Mouse (Mus musculus) lung, embryonic 16.5 days (tissue): ENCODE results near the gene Adam12. TPM values are rescaled to one million over a fixed set of nuclear protein-coding genes. Genes with fewer than 3 reads are reported as not detected.
A peak's percentile ranks its signal among the peaks of the same experiment; 100 is the strongest.

Source experiments
- ATAC-seq: fragments of 200-750 bp; cut with Nextera tagmentation; 2 replicates; pipeline ENCODE4 v1.8.0; 2017; ENCODE audit warnings: low read depth, mild to moderate bottlenecking, moderate library complexity
- H3K27ac ChIP-seq: fragments of 300-500 bp; sonication (generic); 2 replicates; pipeline ENCODE4 v1.5.1; 2014; ENCODE audit warnings: mild to moderate bottlenecking, control low read depth, low read length
- H3K27me3 ChIP-seq: fragments of 300-500 bp; sonication (generic); 2 replicates; pipeline ENCODE4 v1.6.1; 2014; ENCODE audit warnings: low read depth, low read length, mixed read lengths; ENCODE audit not compliant: control insufficient read depth, insufficient read depth
- H3K36me3 ChIP-seq: fragments of 300-500 bp; sonication (generic); 2 replicates; pipeline ENCODE4 v1.6.1; 2014; ENCODE audit warnings: low read length; ENCODE audit not compliant: control insufficient read depth, insufficient read depth
- H3K4me1 ChIP-seq: fragments of 300-500 bp; sonication (generic); replicated peaks from 2 replicates; pipeline ENCODE4 v1.6.1; 2014; ENCODE audit warnings: low read length, mixed read lengths; ENCODE audit not compliant: control insufficient read depth, insufficient read depth
- H3K4me2 ChIP-seq: fragments of 300-500 bp; sonication (generic); 2 replicates; pipeline ENCODE4 v1.6.1; 2014; ENCODE audit warnings: low read depth, low read length, control low read depth
- H3K4me3 ChIP-seq: fragments of 300-500 bp; sonication (generic); 2 replicates; pipeline ENCODE4 v1.5.1; 2014; ENCODE audit warnings: mild to moderate bottlenecking, low read length, control low read depth
- H3K9ac ChIP-seq: fragments of 300-500 bp; sonication (generic); 2 replicates; pipeline ENCODE4 v1.6.1; 2014; ENCODE audit warnings: low read length, control low read depth
- H3K9me3 ChIP-seq: fragments of 300-500 bp; sonication (generic); 2 replicates; pipeline ENCODE4 v1.6.1; 2016; ENCODE audit warnings: low read length; ENCODE audit not compliant: control insufficient read depth
- whole genome bisulfite sequencing: fragments of 180-500 bp; shearing (Covaris S2); extraction: QIAGEN DNeasy Blood & Tissue Kit; methylation state at CpG from one replicate; pipeline ENCODE4 v1.1.7; 2014; 5-methylcytosine and 5-hydroxymethylcytosine counted together
- polyA plus RNA-seq: library from polyadenylated mRNA; unstranded; fragments of >200 nt; fragmentation: Nextera tagmentation; extraction: Ambion mirVana; gene quantifications from 2 replicates; pipeline ENCODE4 v1.2.1, GENCODE M21; 2015

Adam12 gene
- 15.3 and 15.7 TPM in 2 replicates for polyA plus RNA-seq

GRCm38 (mm10) chr7:134231378-134232346 is at the start of gene Adam12:
Gene Adam12, minus strand, starts transcription at chr7:134232146.
- no peaks in the 10 kb centered on the region for H3K36me3 ChIP-seq
- no peak for ATAC-seq
- H3K9ac ChIP-seq, result no peak within 1 kb of the TSS
- H3K27me3 ChIP-seq, result no peaks in the 10 kb centered on the region
- peaks cover 27% of the 10 kb centered on the region for H3K4me1 ChIP-seq
- WGBS, result 67% methylated on average over 14 of the region's 14 CpGs
- no peak within 1 kb of the TSS for H3K4me3 ChIP-seq
- no peaks in the 10 kb centered on the region for H3K9me3 ChIP-seq
- H3K27ac ChIP-seq, result 0 out of 2 replicates have a peak within 1 kb of the TSS, but pooled peaks have one; percentile 20
- H3K4me2 ChIP-seq, result no peak within 1 kb of the TSS

DNA sequence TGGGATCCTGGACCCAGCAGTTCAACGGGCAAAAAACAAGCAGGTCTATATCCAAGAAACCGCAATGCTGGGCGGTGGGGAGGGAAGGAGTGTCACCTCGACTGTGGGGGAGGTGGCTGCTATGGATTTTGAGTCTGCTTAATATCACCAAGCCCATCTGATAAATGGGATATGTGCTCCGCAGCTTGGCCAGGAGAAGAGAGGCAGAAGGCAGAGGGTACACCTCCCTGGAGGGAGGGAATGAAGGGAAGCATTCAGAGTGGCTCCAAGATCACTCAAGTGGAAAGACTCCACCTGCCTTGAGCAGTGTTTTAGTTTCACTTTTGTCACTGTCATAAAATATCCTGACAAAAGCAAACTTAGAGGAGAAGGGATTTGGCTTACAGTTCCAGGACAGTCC is 41.0 kb upstream of the Adam12 start:
- Histone ChIP-seq H3K36me3 (no peaks in the 10 kb centered on the region), H3K27ac (no peak overlapping the region), H3K4me2 (no peak overlapping the region), H3K9ac (no peak overlapping the region), H3K27me3 (no peaks in the 10 kb centered on the region), H3K4me3 (no peak overlapping the region), H3K9me3 (no peaks in the 10 kb centered on the region), H3K4me1 (no peaks in the 10 kb centered on the region)
- 82% methylated on average over 5 of the region's 5 CpGs for WGBS
- no peak for ATAC-seq

DNA sequence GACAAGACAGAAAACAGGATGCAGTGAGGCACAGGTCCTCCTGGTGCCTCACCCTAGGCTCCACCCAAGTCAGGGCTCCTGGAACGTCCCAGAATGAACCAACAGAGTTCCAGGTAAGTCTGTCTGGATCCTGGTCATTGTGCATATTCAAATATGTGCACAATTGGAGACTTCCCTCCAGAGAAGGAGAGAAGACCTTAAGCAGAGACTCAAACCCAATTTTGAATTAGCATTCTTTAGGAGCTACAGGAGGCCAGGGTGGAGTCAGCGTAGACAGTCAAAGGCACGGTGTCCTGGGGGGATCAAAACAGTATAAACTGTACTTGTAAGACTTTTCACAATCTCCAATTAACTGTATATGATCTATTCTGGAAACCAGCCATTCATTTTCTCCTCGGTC is 40.5 kb upstream of the Adam12 start:
- no peak overlapping the region for H3K27ac ChIP-seq
- ATAC-seq, result no peak
- no peaks in the 10 kb centered on the region for H3K27me3 ChIP-seq
- no peak overlapping the region for H3K4me2 ChIP-seq
- no peaks in the 10 kb centered on the region for H3K9me3 ChIP-seq
- no peaks in the 10 kb centered on the region for H3K36me3 ChIP-seq
- 79% methylated on average over 4 of the region's 4 CpGs for WGBS
- no peaks in the 10 kb centered on the region for H3K4me1 ChIP-seq
- no peak overlapping the region for H3K9ac ChIP-seq
- no peak overlapping the region for H3K4me3 ChIP-seq

DNA sequence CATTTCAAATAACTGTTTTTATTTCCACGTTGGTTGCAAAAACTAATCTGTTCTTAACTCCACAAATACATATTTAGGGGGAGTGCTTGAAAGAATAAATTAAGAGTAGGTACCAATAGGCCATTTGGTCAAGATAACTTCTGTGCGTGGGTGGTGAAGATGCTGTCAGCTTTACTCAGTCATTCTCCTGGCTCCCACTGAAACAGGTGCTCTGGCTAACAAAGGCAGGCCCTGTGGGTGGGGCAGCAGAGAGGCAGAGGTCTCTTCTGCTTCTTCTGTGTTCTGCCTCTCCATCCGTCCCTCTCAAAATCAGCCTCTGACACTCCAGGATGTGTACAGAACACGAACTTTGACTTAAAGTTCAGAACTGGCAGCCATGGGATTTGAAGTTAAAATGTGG is 33.8 kb upstream of the Adam12 start:
- Histone ChIP-seq H3K4me3 (no peak overlapping the region), H3K4me1 (peaks cover 26% of the 10 kb centered on the region), H3K27me3 (no peaks in the 10 kb centered on the region), H3K27ac (no peak overlapping the region), H3K9me3 (no peaks in the 10 kb centered on the region), H3K36me3 (no peaks in the 10 kb centered on the region), H3K4me2 (no peak overlapping the region), H3K9ac (no peak overlapping the region)
- 73% methylated on average over 4 of the region's 4 CpGs for WGBS
- no peak for ATAC-seq

- peak; percentile 91 for ATAC-seq
- Histone ChIP-seq H3K4me1 (peaks cover 32% of the 10 kb centered on the region), H3K4me2 (no peak overlapping the region), H3K9ac (no peak overlapping the region), H3K27ac (peak overlapping the region; percentile 96), H3K4me3 (no peak overlapping the region), H3K9me3 (no peaks in the 10 kb centered on the region), H3K36me3 (no peaks in the 10 kb centered on the region), H3K27me3 (no peaks in the 10 kb centered on the region)
- WGBS, result 30% methylated on average over 4 of the region's 4 CpGs
These were observed 31.4 kb upstream of the Adam12 start for GRCm38 (mm10) chr7:134263146-134263906.

DNA sequence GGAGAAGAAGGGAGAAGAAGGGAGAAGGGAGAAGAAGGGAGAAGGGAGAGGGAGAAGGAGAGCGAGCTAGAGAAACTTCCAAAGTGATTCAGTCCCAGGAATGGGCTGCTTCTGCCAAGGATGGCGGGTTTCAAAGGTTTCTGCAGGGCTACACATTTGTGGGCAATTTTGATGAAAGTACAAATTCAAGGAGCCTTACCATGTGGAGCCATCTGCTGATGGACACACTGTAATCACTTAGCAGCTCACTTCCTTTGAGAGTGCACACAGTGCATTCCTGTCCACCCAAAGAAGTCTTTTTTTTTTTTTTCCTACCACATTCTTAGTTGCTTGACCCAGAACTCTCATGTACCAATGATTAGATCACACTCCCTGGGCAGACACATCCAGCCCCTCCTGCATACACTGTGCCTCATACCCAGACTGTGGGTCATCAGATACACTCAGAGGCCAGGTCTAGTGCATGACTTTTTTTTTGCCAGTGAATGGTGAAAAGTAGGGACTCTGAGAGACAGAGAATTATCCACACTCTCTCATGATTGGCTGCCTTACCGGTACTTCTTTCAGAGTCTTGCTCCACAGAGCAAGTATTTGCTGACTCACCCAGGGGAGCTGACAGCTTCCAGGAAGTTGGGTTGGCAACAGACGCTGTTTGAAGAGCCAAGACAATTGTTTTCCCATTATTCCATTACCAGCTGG is 29.2 kb upstream of the Adam12 start:
- ATAC-seq, result peak; percentile 41
- Histone ChIP-seq H3K27ac (peak overlapping the region; percentile 96), H3K4me1 (peaks cover 32% of the 10 kb centered on the region), H3K27me3 (no peaks in the 10 kb centered on the region), H3K4me2 (no peak overlapping the region), H3K9me3 (no peaks in the 10 kb centered on the region), H3K36me3 (no peaks in the 10 kb centered on the region), H3K9ac (no peak overlapping the region), H3K4me3 (no peak overlapping the region)
- 35% methylated on average over 4 of the region's 4 CpGs for WGBS

DNA sequence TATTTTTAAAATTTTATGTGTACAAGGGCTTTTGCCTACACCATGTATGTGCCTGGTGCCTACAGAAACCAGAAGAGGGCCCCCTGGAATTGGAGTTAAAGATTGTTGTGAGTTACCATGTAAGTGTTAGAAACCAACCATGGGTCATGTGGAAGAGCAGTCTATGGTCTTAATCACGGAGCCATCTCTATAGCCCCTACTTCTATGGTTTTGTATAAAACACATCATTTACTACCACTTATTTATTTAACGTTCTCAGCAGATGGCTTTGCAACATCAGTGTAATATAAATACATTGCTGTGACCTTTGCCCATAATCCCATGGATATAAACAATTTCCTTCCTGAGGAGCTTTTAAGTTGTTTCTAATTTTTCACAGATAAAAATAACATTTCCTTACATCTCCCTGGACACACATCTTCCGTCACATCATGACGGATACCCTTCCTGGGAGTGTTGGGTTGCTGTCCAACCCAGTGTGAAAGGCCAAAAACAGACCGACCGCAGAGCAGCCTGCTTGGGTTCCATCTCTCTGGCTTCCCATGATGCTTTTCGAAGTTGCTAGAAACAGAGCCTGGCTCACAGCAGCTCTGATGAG is 18.4 kb upstream of the Adam12 start:
- peak; percentile 95 for ATAC-seq
- Histone ChIP-seq H3K36me3 (no peaks in the 10 kb centered on the region), H3K4me3 (no peak overlapping the region), H3K9ac (no peak overlapping the region), H3K27ac (peak overlapping the region; percentile 86), H3K9me3 (no peaks in the 10 kb centered on the region), H3K4me1 (peaks cover 14% of the 10 kb centered on the region), H3K4me2 (no peak overlapping the region), H3K27me3 (no peaks in the 10 kb centered on the region)
- WGBS, result 33% methylated on average over 7 of the region's 7 CpGs

DNA sequence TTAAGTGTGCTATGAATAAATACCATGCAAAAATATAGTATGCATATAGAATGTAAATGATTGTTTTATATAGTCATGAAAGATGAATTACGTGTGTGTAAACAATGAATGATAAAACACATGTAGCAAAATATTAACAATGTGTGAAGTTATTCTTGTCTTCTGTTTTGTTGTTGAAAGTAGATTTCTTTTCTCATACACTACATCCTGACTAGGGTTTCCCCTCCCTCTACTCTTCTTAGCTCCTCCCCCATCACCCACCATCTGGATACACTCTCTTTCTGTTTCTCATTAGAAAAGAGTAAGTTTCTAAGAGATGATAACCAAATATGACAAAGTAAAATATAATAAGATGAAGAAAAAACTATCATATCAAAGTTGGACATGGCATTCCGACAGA is 16.1 kb upstream of the Adam12 start:
- Histone ChIP-seq H3K4me2 (no peak overlapping the region), H3K4me3 (no peak overlapping the region), H3K4me1 (peaks cover 14% of the 10 kb centered on the region), H3K27ac (no peak overlapping the region; the same call in 1 of the 2 replicates), H3K27me3 (no peaks in the 10 kb centered on the region), H3K9me3 (no peaks in the 10 kb centered on the region), H3K36me3 (no peaks in the 10 kb centered on the region), H3K9ac (no peak overlapping the region)
- peak; percentile 56; the same call in 1 of the 2 replicates for ATAC-seq
- WGBS, result 60% methylated on average over 2 of the region's 2 CpGs
